Mouse (Mus musculus): ENCODE results near the gene Ccdc113.
"Not testable (repeated sequence)": the region's sequence is repeated elsewhere in the genome, so short reads cannot be mapped to it uniquely, and the experiment has no call there.

Gene Ccdc113

DNA sequence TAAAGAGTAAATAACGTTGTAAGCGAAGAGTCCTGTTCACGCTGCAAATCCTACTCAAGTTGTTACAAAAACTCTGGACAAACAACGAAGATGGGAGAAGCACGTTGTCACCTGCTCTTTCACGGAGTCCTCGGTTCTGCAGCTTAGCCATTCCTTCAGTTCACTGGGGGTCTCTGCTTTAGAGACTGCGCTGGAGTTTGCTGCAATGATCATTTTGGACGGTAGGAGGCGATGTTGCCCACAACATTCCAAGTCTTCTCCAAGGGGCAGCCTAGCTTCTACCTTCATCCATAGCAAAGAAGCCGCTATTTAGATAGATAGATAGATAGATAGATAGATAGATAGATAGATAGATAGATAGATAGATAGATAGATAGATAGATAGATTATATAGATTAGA lies 66.0 kb downstream of the Ccdc113 start:
- no peak for DNase-seq (ENCODE audit: extremely low read depth, low read depth, low spot score)

DNA sequence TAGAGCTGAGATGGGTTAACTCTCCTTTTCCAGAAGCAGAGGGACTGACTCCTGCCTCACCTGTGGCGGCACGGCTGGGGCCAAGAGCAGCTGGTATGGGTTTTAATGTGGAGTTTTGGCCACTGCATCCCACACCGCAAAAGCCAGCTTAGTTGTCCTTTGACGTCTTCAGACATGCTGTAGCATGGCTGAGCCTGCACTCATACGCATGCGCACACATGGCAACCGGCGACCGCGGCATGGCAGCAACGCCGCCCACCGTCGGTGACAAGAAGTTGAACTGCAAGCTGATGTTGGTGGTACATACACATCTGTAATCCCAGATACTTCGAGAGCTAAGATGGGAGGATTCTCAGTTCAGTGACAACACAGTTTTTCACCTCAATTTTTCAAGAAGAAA lies 67.4 kb downstream of the Ccdc113 start:
- DNase-seq (ENCODE audit: extremely low read depth, low read depth, low spot score) = no peak

DNA sequence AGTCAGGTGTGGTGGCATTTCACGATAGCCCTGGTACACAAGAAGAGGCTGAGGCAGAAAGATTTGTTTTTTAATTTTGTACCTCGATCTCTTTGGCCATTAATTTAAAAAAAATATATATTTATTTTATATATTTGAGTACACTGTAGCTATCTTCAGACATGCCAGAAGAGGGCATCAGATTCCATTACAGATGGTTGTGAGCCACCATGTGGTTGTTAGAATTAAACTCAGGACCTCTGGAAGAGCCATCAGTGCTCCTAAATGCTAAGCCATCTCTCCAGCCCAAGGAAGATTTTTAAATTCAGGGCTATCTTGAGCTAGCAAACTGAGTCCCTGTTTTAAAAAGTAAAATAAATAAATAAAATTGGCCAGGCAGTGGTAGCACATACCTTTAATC lies 68.3 kb downstream of the Ccdc113 start:
- no peak for DNase-seq (ENCODE audit: extremely low read depth, low read depth, low spot score)

DNA sequence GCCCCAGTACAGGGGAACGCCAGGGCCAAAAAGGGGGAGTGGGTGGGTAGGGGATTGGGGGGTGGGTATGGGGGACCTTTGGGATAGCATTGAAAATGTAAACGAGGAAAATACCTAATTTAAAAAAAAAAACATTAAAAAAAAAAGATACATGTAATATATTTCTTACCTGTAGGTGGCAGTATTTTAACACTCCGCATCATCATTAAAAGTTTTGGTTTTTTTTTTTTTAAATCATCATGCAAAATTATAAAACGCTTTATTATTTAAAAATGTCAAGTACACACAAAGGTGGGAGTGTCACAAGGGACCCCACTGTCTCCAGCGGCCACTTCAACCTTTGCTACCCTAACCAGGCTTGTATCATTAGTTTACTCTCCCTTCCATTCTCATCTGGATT lies 72.6 kb downstream of the Ccdc113 start:
- DNase-seq (ENCODE audit: extremely low read depth, low read depth, low spot score) = not testable (repeated sequence)

DNA sequence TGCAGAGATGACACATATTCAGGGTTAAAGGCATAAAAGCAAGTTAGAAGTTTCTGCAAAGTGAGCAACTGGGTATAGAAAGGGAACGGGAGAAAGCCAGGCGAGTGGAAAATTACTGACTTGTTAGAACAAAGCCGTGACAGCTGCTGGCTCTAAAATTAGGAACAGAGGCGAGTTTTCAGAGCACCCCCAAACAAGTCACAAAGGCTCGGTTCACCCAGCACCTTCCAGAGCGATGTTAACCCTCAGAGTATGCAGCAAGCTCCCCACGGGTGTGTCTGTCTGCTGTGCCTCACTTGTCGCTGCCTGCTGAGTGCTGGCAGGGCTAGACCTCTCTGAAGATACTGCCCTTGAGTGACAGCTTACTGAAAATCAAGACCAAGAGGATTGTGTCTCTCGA lies 73.3 kb downstream of the Ccdc113 start:
- DNase-seq (ENCODE audit: extremely low read depth, low read depth, low spot score) = no peak

Measured in fat pad, adult 2 months (tissue).